Mouse (Mus musculus) limb, embryonic 14.5 days (tissue): ENCODE results near the gene Nostrin. TPM values are rescaled to one million over a fixed set of nuclear protein-coding genes. Genes with fewer than 3 reads are reported as not detected.

Source experiments
- ATAC-seq: fragments of 200-750 bp; cut with Nextera tagmentation; 2 replicates; pipeline ENCODE4 v1.8.0; 2017; ENCODE audit warnings: low read depth, moderate number of reproducible peaks, moderate TSS enrichment; ENCODE audit not compliant: low FRiP score
- DNase-seq: peaks from one replicate; pipeline ENCODE4 v3.0.0-alpha.2; 2015; ENCODE audit warnings: low spot score
- H3K27ac ChIP-seq: fragments of 300-500 bp; sonication (generic); replicated peaks from 2 replicates; pipeline ENCODE4 v1.5.1; 2014; ENCODE audit warnings: low read depth, mild to moderate bottlenecking, low read length, moderate library complexity, mixed read lengths
- H3K27me3 ChIP-seq: fragments of 300-500 bp; sonication (generic); 2 replicates; pipeline ENCODE4 v1.6.1; 2014; ENCODE audit warnings: low read length, mixed read lengths; ENCODE audit not compliant: control insufficient read depth, insufficient read depth
- H3K36me3 ChIP-seq: fragments of 300-500 bp; sonication (generic); 2 replicates; pipeline ENCODE4 v1.6.1; 2014; ENCODE audit warnings: mild to moderate bottlenecking, low read length, moderate library complexity, mixed read lengths; ENCODE audit not compliant: control insufficient read depth, insufficient read depth
- H3K4me1 ChIP-seq: fragments of 300-500 bp; sonication (generic); 2 replicates; pipeline ENCODE4 v1.6.1; 2014; ENCODE audit warnings: antibody characterized with exemption, low read length, mixed read lengths; ENCODE audit not compliant: control insufficient read depth, insufficient read depth
- H3K4me2 ChIP-seq: fragments of 300-500 bp; sonication (generic); replicated peaks from 2 replicates; pipeline ENCODE4 v1.6.1; 2014; ENCODE audit warnings: low read depth, mild to moderate bottlenecking, low read length, moderate library complexity; ENCODE audit not compliant: severe bottlenecking
- H3K4me3 ChIP-seq: fragments of 300-500 bp; sonication (generic); replicated peaks from 2 replicates; pipeline ENCODE4 v1.5.1; 2014; ENCODE audit warnings: low read length
- H3K9ac ChIP-seq: fragments of 300-500 bp; sonication (generic); 2 replicates; pipeline ENCODE4 v1.6.1; 2014; ENCODE audit warnings: mild to moderate bottlenecking, low read depth, low read length, moderate library complexity; ENCODE audit not compliant: severe bottlenecking
- H3K9me3 ChIP-seq: fragments of 300-500 bp; sonication (generic); 2 replicates; pipeline ENCODE4 v1.6.1; 2016; ENCODE audit warnings: low read length; ENCODE audit not compliant: control insufficient read depth
- POLR2A ChIP-seq: fragments of 200-500 bp; IDR thresholded peaks from 2 replicates; pipeline ENCODE4 v1.8.0; 2012; ENCODE audit warnings: inconsistent platforms, mild to moderate bottlenecking, moderate library complexity, borderline replicate concordance; ENCODE audit not compliant: insufficient read depth, insufficient read length; ENCODE audit errors: extremely low read depth
- WGBS: fragments of 180-500 bp; shearing (Covaris S2); extraction: QIAGEN DNeasy Blood & Tissue Kit; methylation state at CpG from one replicate; pipeline ENCODE4 v1.1.7; 2014; 5-methylcytosine and 5-hydroxymethylcytosine counted together
- polyA plus RNA-seq, 2 experiments: library from polyadenylated mRNA; depleted of rRNA in 1 of 2; stranded (reverse) in 1 of 2; unstranded in 1 of 2; fragments of >200 nt; fragmentation: Nextera tagmentation in 1 of 2; extraction: Ambion mirVana in 1 of 2; gene quantifications; 2 replicates each; pipeline versions ENCODE4 v1.2.1 to v1.2.3; 2012 to 2014

Gene Nostrin
- polyA plus RNA-seq, 2 experiments: 0.45 to 0.80 TPM

DNA sequence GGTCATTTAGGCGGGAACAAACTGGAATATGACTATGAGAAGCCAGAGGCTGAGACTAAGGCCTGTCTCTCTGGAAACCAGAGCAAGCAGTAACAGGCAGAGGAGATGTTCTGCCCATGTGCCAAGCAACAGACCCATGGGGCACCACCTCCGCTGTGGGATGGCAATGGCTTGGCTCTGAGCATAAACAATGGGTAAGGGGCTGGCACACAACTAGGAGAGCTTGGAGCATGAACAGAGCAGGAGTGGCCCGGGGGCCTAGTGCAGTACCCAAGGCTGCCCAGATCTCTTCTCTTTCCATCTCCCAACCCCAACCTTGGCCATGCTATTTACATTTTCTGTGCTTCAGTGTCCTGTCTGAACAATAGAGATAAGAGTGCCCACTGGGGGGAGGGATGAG lies 36.9 kb upstream of the Nostrin start:
- TF ChIP-seq POLR2A: no peak
- no peak for ATAC-seq

GRCm38 (mm10) chr2:69099147-69099546 lies 36.5 kb upstream of the Nostrin start:
- no peak for TF ChIP-seq POLR2A
- Histone ChIP-seq H3K27ac (no peak overlapping the region), H3K4me2 (no peak overlapping the region), H3K4me1 (no peaks in the 10 kb centered on the region), H3K27me3 (no peaks in the 10 kb centered on the region), H3K36me3 (no peaks in the 10 kb centered on the region), H3K9me3 (no peaks in the 10 kb centered on the region), H3K9ac (no peak overlapping the region), H3K4me3 (no peak overlapping the region)
- 95% methylated on average over 7 of the region's 7 CpGs for WGBS
- no peak for ATAC-seq
- DNase-seq: no peak

More for the DNA sequence above, 36.9 kb upstream of the Nostrin start:
- H3K9me3 ChIP-seq: no peaks in the 10 kb centered on the region
- H3K4me3 ChIP-seq: no peak overlapping the region
- no peak overlapping the region for H3K27ac ChIP-seq
- no peaks in the 10 kb centered on the region for H3K36me3 ChIP-seq
- DNase-seq: no peak
- 90% methylated on average over 3 of the region's 3 CpGs for WGBS
- no peak overlapping the region for H3K4me2 ChIP-seq
- no peaks in the 10 kb centered on the region for H3K27me3 ChIP-seq
- H3K4me1 ChIP-seq: no peaks in the 10 kb centered on the region
- H3K9ac ChIP-seq: no peak overlapping the region

- WGBS: 19% methylated on average over 3 of the region's 3 CpGs
- no peak overlapping the region for H3K9ac ChIP-seq
- H3K27me3 ChIP-seq: no peaks in the 10 kb centered on the region
- H3K4me3 ChIP-seq: no peak overlapping the region
- no peaks in the 10 kb centered on the region for H3K9me3 ChIP-seq
- peak; percentile 36 for DNase-seq
- no peak for TF ChIP-seq POLR2A
- H3K4me2 ChIP-seq: no peak overlapping the region
- peaks cover under 1% of the 10 kb centered on the region; the same call in 1 of the 2 replicates for H3K36me3 ChIP-seq
- no peaks in the 10 kb centered on the region for H3K4me1 ChIP-seq
- no peak for ATAC-seq
- H3K27ac ChIP-seq: no peak overlapping the region
Observed at GRCm38 (mm10) chr2:69100706-69101105, 34.9 kb upstream of the Nostrin start.

DNA sequence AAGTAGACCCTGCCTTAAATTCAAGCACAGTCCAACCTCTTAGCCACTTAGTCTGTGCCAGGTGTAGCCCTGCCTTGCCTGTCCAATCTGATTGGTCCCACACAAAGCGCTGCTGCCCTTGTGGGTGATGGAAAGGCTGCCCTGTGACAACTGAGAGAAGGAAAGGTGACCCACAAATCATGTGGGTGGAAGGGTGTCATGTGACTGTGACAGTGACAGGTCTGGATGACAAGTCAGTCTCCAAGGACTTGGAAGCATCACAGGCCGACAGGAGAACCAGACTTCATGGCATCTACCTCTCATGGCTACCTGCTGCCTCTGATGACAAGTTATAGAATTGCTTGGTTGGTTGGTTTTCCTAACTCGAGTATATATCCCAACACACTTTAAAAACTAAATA lies 32.1 kb upstream of the Nostrin start:
- Histone ChIP-seq H3K27me3 (no peaks in the 10 kb centered on the region), H3K36me3 (peaks cover 7% of the 10 kb centered on the region; the same call in 1 of the 2 replicates), H3K27ac (no peak overlapping the region), H3K4me1 (peaks cover 1% of the 10 kb centered on the region; the same call in 1 of the 2 replicates), H3K4me2 (no peak overlapping the region), H3K9ac (no peak overlapping the region), H3K9me3 (no peaks in the 10 kb centered on the region), H3K4me3 (no peak overlapping the region)
- no peak for TF ChIP-seq POLR2A
- DNase-seq (no peak), ATAC-seq (no peak)
- 69% methylated on average over 3 of the region's 3 CpGs for WGBS

GRCm38 (mm10) chr2:69104511-69105145 lies 31.0 kb upstream of the Nostrin start:
- WGBS: 75% methylated on average over 10 of the region's 10 CpGs
- DNase-seq: no peak
- H3K4me3 ChIP-seq: no peak overlapping the region
- no peak for TF ChIP-seq POLR2A
- no peak overlapping the region for H3K4me2 ChIP-seq
- H3K4me1 ChIP-seq: peaks cover 11% of the 10 kb centered on the region
- no peak overlapping the region for H3K9ac ChIP-seq
- H3K9me3 ChIP-seq: no peaks in the 10 kb centered on the region
- no peak for ATAC-seq
- H3K36me3 ChIP-seq: peaks cover 8% of the 10 kb centered on the region; the same call in 1 of the 2 replicates
- H3K27me3 ChIP-seq: no peaks in the 10 kb centered on the region
- H3K27ac ChIP-seq: no peak overlapping the region

DNA sequence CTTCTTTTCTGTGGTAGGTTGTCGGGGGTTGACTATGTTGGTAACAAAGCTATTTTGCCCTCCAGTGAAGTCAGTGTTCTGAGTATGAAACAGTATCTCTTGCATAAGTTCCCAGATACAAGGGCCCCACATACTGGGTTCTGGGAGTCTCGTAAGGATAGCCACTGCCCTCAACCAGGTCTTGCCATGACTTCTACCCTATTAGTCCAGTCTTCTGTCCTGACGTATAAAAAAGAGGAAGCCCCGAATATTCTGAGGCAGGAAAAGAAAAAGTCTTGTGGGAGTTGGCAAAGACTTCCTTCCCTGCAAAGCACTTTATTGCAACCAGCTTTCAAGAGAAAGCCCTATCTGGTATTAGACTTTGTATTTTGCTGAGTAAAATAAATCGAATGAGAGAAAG lies 26.4 kb upstream of the Nostrin start:
- peak overlapping the region; percentile 67 for H3K27ac ChIP-seq
- no peak overlapping the region for H3K4me3 ChIP-seq
- TF ChIP-seq POLR2A: no peak
- H3K4me2 ChIP-seq: 0 out of 2 replicates have a peak overlapping the region, but pooled peaks have one; percentile 11
- H3K9ac ChIP-seq: no peak overlapping the region
- DNase-seq: no peak
- peak; percentile 32 for ATAC-seq
- H3K36me3 ChIP-seq: peaks cover 8% of the 10 kb centered on the region; the same call in 1 of the 2 replicates
- no peaks in the 10 kb centered on the region for H3K27me3 ChIP-seq
- peaks cover 16% of the 10 kb centered on the region for H3K4me1 ChIP-seq
- H3K9me3 ChIP-seq: no peaks in the 10 kb centered on the region
- 41% methylated on average over 5 of the region's 5 CpGs for WGBS
